Mouse (Mus musculus) right cerebral cortex, adult 2 months (tissue): Measurements from ENCODE around the gene Gsto1.
"Not testable (repeated sequence)": the region's sequence is repeated elsewhere in the genome, so short reads cannot be mapped to it uniquely, and the experiment has no call there.

ENCODE experiments used
- DNase-seq, 2 experiments: peaks; one replicate each; pipeline ENCODE4 v3.0.0; 2021 to 2022; ENCODE audit warnings: low spot score in 2 of 2

Gsto1 gene

GRCm38 (mm10) chr19:47854796-47855783, at the start of gene Gsto1:
TSS of gene Gsto1 (plus strand) at chr19:47854970.
- peak; percentile 88 to 92 for DNase-seq

- no peak for DNase-seq
Measured at GRCm38 (mm10) chr19:47812091-47812490, 42.7 kb upstream of the Gsto1 start.

DNA sequence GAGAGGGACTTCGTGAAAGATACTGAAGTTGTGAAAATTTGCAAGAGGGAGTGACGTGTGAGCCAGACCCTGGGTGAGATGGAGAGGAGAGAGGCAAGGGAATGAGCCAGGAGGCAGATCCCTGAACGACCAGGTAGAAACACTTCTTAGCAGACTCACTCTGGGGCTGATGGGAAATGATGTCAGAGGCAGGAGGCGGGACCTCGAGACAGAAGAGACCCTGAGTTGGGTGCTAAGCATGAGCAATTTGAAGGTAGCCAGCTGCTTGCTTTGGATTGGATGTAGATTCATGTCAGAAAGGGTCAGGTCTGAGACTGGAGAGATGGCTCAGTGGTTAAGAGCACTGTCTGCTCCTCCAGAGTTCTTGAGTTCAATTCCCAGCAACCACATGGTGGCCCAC, 40.0 kb upstream of the Gsto1 start:
- no peak for DNase-seq

DNA sequence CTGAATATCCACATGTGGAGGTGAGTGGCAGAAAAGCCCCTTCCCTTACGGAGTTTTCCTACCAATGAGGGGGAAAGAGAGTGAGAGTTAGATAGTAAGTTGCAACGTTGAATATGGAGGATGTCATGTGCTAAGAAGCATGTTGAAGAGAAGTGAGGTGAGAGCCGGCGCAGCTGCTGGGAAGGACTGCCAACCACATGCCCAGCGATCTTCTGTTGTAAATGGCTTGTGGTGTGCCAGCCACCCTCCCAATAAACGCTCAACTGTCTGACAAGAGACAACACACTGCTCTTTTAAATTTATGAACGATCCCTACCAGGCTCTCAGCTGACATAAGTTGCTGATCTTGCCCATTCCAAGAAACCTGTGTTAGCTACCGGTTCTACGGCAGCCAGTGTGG, 37.1 kb upstream of the Gsto1 start:
- no peak for DNase-seq

DNA sequence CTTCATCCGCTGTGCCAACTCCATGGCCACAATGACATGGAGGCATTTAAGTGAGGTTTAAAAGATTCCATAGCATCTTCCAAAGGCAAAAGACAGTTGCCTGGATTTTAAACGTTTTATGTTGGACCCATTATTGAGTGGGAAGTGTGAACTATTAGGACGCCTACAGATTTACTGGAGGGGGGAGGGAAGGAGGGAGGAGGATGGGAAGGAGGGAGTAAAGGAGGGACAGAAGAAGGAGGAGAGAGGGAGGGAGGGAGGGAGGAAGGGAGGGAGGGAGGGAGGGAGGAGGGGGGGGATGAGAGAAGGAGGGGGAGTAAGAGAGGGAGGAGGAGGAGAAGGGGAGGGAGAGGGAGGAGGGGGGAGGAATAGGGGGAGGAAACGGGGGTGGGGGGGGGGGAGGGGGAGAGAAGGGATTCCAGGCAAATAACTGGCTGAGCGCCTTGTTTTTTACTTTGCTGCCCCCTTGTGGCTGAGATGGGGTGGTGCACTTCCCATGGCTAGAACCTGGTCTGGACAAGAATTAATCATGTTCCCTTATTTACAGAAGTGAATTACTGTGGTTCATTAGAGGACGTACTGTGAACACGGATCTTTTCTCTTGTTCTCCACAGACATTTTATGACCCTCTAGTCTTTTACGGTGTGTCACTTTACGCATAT, 33.8 kb upstream of the Gsto1 start:
- DNase-seq: peak; percentile 83 to 85

- DNase-seq: no peak
Measured at GRCm38 (mm10) chr19:47821494-47821872, 33.3 kb upstream of the Gsto1 start.

- no peak for DNase-seq
Measured at GRCm38 (mm10) chr19:47822143-47822796, 32.5 kb upstream of the Gsto1 start.

GRCm38 (mm10) chr19:47824026-47824425, 30.7 kb upstream of the Gsto1 start:
- no peak for DNase-seq

GRCm38 (mm10) chr19:47829913-47830450, 24.8 kb upstream of the Gsto1 start:
- no peak for DNase-seq

- no peak for DNase-seq
Measured at GRCm38 (mm10) chr19:47831111-47831510, 23.7 kb upstream of the Gsto1 start.

GRCm38 (mm10) chr19:47832316-47832715, 22.5 kb upstream of the Gsto1 start:
- DNase-seq: no peak

DNA sequence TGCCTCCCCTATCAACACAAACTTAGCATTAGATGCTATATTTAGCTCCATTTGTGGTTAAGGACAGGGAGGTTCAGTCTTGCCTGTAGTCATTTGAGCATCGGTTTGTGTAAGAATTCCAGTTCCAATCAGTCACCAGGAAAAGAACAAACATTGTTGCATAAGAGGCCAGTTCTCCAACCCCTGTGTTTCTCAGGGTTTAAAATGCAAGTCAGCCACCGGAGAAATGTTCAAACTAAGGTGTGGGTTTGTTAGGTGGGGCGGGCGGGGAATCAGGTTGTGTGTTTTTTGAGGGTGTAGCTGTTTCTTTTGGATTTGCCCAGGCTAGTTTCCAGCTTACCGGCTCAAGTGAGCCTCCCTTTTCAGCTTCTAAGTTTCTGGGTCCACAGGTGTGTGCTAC, 20.2 kb upstream of the Gsto1 start:
- no peak for DNase-seq

- DNase-seq: no peak
Measured at GRCm38 (mm10) chr19:47835776-47836175, 19.0 kb upstream of the Gsto1 start.

- peak; percentile 51 to 63 for DNase-seq
Measured at GRCm38 (mm10) chr19:47836701-47837526, 17.9 kb upstream of the Gsto1 start.

DNA sequence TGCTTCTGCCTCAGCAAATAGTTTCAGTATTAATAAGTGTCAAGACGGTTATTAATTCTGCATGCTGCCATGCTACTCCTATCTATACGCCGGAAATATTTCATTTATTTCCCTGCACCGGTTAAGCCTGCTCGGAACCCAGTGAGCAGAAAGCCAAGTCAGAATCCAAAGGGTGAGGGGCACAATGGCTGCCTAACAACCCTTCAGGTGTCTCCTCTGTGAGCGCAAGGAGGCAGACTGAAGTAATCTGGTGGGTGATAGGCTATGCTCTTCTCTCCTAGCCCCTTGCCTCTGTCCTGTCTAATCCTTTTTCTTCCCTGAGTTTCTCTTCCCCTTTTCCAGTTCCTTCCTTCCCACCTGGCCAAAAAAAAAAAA, 17.3 kb upstream of the Gsto1 start:
- DNase-seq: no peak

GRCm38 (mm10) chr19:47841234-47841633, 13.5 kb upstream of the Gsto1 start:
- DNase-seq: not testable (repeated sequence)

- DNase-seq: no peak
Measured at GRCm38 (mm10) chr19:47849735-47850134, 5.0 kb upstream of the Gsto1 start.

DNA sequence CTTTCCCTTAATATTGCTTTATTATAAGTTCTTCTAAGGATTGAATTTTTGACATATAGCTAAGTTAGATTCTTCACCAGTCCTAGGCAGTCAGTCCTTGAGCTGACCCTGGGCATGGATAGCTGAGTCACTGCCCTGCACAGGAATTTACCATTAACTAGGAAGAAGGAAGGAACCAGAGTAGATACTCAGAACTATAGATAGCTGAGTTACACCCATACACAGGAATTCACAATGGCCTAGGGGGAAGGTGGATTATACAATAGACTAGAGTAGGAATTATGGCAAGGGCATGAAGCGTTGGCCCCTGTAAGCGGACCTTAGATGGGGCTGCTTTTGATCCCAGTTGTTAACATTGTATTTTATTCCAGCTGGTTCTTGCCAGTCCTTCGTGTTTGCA, 2.6 kb upstream of the Gsto1 start:
- DNase-seq: not testable (repeated sequence)

DNA sequence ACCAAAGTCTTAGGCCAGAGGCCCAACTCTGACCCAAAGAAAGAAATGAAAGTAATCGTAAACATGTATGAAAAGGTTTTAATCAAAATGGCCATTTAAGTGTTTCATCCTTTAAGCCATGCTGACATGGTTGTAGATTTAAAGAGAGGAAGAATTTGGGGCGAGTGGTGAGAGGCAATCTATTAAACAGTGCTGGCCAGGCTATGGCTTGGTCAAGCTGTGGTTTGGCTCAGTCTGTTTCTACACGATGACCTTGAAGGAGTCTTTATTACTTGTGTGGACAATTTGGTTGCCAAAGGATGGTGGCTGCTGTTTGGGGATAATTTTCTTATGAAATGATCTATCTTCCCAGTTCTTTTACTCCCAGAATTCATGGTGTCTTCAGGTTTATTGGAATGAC, 1.7 kb upstream of the Gsto1 start:
- DNase-seq: no peak

DNA sequence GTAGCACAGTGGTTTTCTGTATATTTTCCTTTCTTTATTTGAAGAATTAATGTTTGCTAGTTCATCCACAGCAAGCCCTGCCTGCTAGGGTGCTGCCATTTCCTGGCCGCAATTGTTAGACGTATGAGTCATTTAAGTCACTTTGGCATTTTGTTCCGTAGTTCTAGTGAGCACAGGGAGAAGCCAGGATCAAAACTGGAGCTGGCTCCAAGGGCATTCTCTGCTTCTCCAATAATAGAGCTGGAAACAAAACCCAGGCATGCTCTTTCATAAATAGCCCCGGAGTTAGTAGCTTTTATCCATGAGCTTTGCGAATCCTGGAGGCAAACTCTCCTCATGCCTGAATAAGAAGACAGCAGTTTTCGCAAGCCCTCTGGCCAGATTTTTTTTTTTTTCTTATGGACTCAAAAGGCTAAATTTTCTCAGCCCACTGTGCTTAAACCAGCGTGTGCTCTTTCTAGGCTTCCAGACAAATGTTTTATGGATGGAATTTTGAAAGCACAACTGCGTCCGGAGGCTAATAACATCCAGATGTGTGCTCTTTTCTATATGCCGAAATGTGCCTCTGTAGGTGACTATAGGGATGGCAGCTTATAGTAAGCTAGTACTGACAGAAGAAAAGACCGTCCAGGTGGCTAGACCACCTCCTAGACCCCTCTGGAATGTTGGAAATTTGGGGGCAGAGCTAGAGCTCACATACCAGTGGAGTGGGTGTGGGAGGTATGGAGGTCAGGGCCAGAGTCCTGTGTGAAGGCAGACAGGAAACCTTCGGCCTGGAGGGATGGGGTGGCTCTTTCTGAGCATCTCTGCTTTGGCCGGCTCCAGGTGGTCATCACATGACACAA, 597 bp upstream of the Gsto1 start:
- peak; percentile 12 to 16 for DNase-seq
